Mouse (Mus musculus): ENCODE results near the gene Gng8.

DNA sequence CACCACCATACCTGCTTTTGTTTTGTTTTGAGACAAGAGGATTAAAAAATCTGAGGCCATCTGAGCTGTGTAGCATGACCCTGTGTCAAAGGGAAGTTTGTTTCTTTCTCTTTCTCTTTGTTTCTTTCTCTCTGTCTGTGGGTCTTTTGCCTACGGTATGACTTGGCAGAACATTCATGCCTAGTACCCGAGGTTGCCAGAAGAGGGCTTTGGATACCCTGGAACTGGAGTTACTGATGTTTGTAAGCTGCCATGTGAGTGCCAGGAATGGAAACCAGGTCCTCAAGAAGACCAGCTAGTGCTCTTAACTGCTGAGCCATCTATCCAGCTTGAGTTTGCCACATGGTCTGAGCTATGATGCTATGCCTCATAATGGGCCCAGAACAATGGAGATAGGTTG lies 36.8 kb downstream of the Gng8 start:
- TF ChIP-seq CTCF (IDR thresholded peaks at IDR 0.05; ENCODE audit: low read depth) (no peak), EP300 (IDR thresholded peaks at IDR 0.05; ENCODE audit: low read depth) (no peak)
